Mouse (Mus musculus): ENCODE data around the gene Slc17a7.

GRCm38 (mm10) chr7:45139904-45140723, 23.6 kb upstream of the Slc17a7 start:
- TF ChIP-seq CTCF (IDR thresholded peaks at IDR 0.05; ENCODE audit: extremely low read depth, insufficient read depth, insufficient read length, insufficient replicate concordance) (no peak), POLR2A (IDR thresholded peaks at IDR 0.05; ENCODE audit: low read depth, low read length) (no peak)

All from spleen, adult 2 months (tissue).